Mouse (Mus musculus): Measurements from ENCODE around the gene Fam13a.

The Fam13a gene

GRCm38 (mm10) chr6:58933189-58933913 lies 91.0 kb downstream of the Fam13a start:
- peak in 1 of 2 experiments; percentile 32 for DNase-seq (ENCODE audit: low spot score in 2 of 2)

GRCm38 (mm10) chr6:58932515-58933188 lies 91.7 kb downstream of the Fam13a start:
- no peak for DNase-seq (ENCODE audit: low spot score in 2 of 2)

- DNase-seq (ENCODE audit: low spot score in 2 of 2), result no peak
Measured at GRCm38 (mm10) chr6:58931149-58931548, 93.2 kb downstream of the Fam13a start.

DNA sequence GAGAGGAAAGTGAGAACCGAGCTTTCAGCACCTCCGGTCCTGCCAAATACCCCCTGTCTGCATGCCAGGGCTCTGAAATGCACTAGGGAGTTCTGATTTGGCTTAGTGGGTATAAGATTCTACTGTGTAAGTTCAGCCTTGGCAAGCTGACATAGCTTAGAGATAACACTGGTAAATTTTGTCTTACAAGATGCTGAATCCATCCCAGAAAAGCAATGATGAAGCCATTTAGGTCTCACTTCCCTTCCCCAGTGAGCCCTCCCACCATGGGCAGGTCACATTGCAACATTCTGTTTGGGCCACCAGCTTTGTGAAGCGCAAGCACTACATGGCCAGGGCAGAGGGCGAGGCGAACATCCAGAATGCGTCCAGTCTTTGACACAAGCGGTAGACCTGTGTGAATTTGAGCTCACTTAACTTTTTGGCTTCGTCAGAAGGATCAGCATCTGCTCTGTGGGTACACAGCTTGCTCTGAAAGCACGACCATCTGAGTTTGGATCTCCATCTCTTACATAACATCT lies 94.4 kb downstream of the Fam13a start:
- no peak for DNase-seq (ENCODE audit: low spot score in 2 of 2)

- DNase-seq (ENCODE audit: low spot score in 2 of 2), result no peak
Measured at GRCm38 (mm10) chr6:58927881-58928280, 96.5 kb downstream of the Fam13a start.

DNA sequence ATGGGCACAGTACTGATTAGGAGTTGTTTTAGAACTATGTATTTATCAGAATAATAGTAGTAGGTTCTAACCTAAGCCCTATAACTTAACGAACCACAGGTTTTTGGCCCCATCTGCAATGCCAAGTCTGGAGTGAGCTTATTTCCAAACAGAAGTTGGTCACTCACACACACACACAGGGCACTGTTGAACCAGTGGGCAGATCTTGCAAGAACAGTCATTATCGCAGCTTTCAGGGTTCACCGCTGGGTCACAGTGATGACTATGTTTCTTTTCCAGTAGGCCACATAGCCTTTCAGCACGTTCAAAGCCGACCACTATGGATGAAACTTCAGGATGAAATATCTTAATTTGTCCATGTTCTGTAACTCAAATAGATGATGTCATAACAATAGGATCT lies 101.8 kb downstream of the Fam13a start:
- DNase-seq (ENCODE audit: low spot score in 2 of 2), result no peak

GRCm38 (mm10) chr6:58921623-58922022 lies 102.7 kb downstream of the Fam13a start:
- no peak for DNase-seq (ENCODE audit: low spot score in 2 of 2)

DNA sequence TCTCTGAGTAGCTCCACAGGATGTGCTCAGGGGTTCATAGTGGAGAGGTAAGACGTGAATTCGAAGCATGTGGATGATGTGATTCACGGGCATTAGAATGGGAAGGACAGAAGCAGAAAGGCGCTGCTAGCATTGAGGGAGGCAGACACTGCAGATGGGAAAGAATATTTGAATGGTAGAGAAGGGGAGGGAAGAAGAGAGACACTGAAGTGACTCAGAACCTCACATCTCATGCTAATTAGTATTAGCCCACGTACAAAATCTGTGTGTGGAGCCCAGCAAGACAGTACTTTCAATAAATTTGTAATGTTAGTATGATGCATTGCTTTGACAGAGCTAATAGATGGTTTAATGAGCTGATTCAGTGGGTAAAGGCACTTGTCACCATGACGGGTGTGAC lies 103.6 kb downstream of the Fam13a start:
- DNase-seq (ENCODE audit: low spot score in 2 of 2), result no peak

GRCm38 (mm10) chr6:58916498-58916897 lies 107.9 kb downstream of the Fam13a start:
- no peak for DNase-seq (ENCODE audit: low spot score in 2 of 2)

- DNase-seq (ENCODE audit: low spot score in 2 of 2), result no peak
Measured at GRCm38 (mm10) chr6:58913971-58914370, 110.4 kb downstream of the Fam13a start.

DNA sequence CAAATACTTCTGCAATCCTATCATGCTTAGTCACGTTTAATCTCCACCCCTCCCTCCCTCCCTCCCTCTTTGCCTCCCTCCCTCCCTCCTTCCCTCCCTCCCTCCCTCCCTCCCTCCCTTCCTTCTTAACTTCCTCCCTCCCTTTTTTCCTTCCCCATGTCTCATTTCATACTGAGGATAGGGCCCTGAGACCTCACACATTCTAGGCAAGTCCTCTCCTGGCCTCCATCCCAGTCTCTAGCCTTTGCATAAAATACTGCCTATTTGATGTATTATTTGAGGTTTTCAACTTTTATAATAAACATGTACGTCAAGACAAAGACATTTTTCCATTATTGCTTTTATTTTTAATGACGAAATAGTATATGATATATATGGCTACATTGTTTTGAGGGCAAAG lies 110.8 kb downstream of the Fam13a start:
- DNase-seq (ENCODE audit: low spot score in 2 of 2), result no peak

- DNase-seq (ENCODE audit: low spot score in 2 of 2), result no peak
Measured at GRCm38 (mm10) chr6:58912842-58913241, 111.5 kb downstream of the Fam13a start.

- no peak for DNase-seq (ENCODE audit: low spot score in 2 of 2)
Measured at GRCm38 (mm10) chr6:58907791-58908190, 116.6 kb downstream of the Fam13a start.

DNA sequence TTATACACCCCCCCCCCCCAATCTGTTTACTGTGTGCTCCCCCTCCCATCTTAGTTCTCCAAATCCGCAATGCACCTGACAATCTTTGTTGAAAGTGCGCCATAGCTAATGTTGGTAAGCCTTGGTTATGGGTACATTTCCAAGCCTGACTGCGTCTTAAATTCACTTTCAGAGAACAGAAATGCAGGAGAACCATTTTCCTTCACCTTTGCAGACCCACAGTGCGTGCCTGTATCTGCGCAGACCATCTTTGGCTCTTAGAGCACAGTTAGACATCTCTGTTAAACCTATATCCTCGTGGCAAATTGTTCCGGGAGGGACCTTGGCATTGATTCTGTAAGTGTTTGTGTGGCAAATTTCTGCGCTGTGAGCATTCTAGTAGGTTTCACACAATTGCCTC lies 117.0 kb downstream of the Fam13a start:
- no peak for DNase-seq (ENCODE audit: low spot score in 2 of 2)

GRCm38 (mm10) chr6:58906852-58907261 lies 117.5 kb downstream of the Fam13a start, which contains the start of gene Nap1l5:
Gene Nap1l5, minus strand, starts transcription at chr6:58907076.
- DNase-seq (ENCODE audit: low spot score in 2 of 2), result peak; percentile 39 to 61

GRCm38 (mm10) chr6:58904551-58904950 lies 119.8 kb downstream of the Fam13a start:
- DNase-seq (ENCODE audit: low spot score in 2 of 2), result no peak

DNA sequence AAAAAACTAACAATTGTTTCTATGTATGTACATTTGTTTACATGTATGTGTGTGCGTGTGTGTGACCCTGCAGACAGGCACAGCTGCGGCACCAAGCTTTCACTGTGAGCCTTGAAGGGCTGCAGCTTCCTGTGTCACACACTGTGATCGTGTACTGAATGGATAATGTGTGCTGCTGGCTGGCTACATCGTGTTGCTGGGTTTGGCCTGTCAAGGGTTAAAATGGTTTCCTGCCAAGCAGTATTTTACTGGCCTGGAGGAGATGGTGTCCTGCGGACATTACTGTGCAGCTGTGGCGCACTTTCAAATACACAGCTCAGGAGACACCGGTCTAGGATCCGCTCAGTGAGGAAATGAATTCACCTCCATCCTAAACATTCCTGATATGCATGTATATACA lies 121.2 kb downstream of the Fam13a start:
- DNase-seq (ENCODE audit: low spot score in 2 of 2), result peak; percentile 36 to 61

- no peak for DNase-seq (ENCODE audit: low spot score in 2 of 2)
Measured at GRCm38 (mm10) chr6:58900536-58900935, 123.8 kb downstream of the Fam13a start.

DNA sequence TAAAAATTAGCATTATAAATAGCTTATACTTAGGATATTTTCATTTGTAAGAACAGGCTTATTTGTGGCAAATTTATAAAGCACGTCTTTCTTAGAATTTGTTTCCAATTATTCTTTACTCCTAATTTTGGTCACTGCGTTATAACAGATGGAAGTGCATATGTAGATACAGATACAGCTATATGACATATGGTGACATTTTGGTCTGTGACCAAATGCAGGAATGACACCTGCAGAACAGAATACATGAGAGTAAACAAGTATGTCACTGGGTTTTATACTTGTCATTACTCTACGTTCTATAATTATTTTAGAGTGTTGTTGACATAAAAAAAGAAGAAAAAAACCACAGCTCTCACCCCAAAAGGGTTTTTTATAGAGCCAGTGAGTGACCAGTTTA lies 125.3 kb downstream of the Fam13a start:
- DNase-seq (ENCODE audit: low spot score in 2 of 2), result no peak

DNA sequence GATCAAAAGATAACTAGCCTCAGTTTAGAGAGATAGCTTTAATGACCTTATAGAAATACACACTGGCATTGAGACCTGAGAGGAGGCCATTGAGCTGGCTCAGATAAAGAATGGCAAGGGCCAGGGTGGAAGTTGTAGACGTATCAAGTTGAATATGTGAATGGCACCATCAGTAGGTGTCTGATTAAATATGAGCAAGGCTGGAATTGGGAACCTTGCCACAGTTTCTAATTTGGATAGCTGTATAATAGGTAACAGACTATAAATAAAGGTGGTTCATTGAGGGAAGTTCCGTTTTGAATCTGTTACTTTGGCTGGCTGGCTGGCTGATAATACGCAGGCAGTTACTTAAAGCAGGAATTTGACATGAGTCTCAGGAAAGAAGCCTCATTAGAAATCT lies 127.7 kb downstream of the Fam13a start:
- DNase-seq (ENCODE audit: low spot score in 2 of 2), result no peak

DNA sequence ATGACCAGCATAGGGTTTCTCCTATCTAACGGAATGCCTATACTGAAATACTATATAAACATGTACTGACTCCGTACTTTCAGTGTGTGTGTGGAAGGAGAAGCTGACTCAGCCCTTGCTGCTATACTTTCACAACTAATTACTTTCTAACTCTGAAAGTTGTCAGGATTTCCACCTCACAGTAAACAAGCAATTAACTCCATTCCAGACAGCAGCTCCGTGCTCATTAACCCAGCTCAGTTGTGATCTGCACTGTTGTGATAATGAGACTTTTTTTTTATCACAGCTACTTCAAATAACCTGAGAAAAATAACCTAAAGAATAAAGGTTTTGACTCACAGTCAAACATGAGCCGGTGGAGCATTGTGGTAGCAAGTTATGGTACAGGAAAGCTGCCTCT lies 129.4 kb downstream of the Fam13a start:
- DNase-seq (ENCODE audit: low spot score in 2 of 2), result no peak

DNA sequence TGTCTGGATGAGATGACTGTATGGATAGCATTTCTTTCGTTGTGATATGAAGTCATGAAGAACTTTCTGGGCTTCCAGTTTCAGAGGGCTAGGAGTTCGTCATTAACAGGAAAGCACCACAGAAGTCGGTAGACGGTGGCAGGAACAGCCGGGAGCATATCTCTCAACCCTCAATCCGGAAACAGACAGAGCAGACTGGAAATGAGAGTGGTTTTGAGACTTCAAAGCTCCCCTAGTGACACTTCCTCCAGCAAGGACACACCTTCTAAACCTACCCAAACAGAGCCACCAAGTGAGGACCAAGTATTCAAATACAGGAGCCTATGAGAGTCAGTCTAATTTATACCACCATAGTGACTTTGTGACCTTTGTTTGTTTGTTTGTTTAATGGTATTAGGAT lies 131.0 kb downstream of the Fam13a start:
- no peak for DNase-seq (ENCODE audit: low spot score in 2 of 2)

GRCm38 (mm10) chr6:58889917-58890316 lies 134.4 kb downstream of the Fam13a start:
- DNase-seq (ENCODE audit: low spot score in 2 of 2), result no peak
